Mouse (Mus musculus) embryonic facial prominence, embryonic 11.5 days (tissue): ENCODE results near the gene Mthfsl. TPM values are rescaled to one million over a fixed set of nuclear protein-coding genes. Genes with fewer than 3 reads are reported as not detected.
"Not testable (repeated sequence)": the region's sequence is repeated elsewhere in the genome, so short reads cannot be mapped to it uniquely, and the experiment has no call there.

Source experiments
- ATAC-seq: fragments of 200-750 bp; cut with Nextera tagmentation; replicated peaks from 2 replicates; pipeline ENCODE4 v1.8.0; 2017; ENCODE audit warnings: low read depth; ENCODE audit not compliant: insufficient number of reproducible peaks, low FRiP score, low TSS enrichment
- DNase-seq: peaks from one replicate; pipeline ENCODE4 v3.0.0-alpha.2; 2015; ENCODE audit warnings: low spot score
- H3K27ac ChIP-seq: fragments of 300-500 bp; sonication (generic); replicated peaks from 2 replicates; pipeline ENCODE4 v1.5.1; 2014; ENCODE audit warnings: mild to moderate bottlenecking, low read depth, low read length, control low read depth
- H3K27me3 ChIP-seq: fragments of 300-500 bp; sonication (generic); 2 replicates; pipeline ENCODE4 v1.6.1; 2014; ENCODE audit warnings: mild to moderate bottlenecking, low read length, moderate library complexity, mixed read lengths; ENCODE audit not compliant: control insufficient read depth, insufficient read depth
- H3K36me3 ChIP-seq: fragments of 300-500 bp; sonication (generic); replicated peaks from 2 replicates; pipeline ENCODE4 v1.6.1; 2014; ENCODE audit warnings: low read depth, mild to moderate bottlenecking, low read length, moderate library complexity, mixed read lengths; ENCODE audit not compliant: control insufficient read depth, insufficient read depth
- H3K4me1 ChIP-seq: fragments of 300-500 bp; sonication (generic); 2 replicates; pipeline ENCODE4 v1.6.1; 2014; ENCODE audit warnings: low read length, mixed read lengths; ENCODE audit not compliant: control insufficient read depth, insufficient read depth
- H3K4me2 ChIP-seq: fragments of 300-500 bp; sonication (generic); 2 replicates; pipeline ENCODE4 v1.6.1; 2014; ENCODE audit warnings: low read depth, mild to moderate bottlenecking, control low read depth, low read length, moderate library complexity
- H3K4me3 ChIP-seq: fragments of 300-500 bp; sonication (generic); 2 replicates; pipeline ENCODE4 v1.5.1; 2014; ENCODE audit warnings: low read depth, low read length, control low read depth
- H3K9ac ChIP-seq: fragments of 300-500 bp; sonication (generic); replicated peaks from 2 replicates; pipeline ENCODE4 v1.6.1; 2014; ENCODE audit warnings: mild to moderate bottlenecking, control low read depth, low read length
- H3K9me3 ChIP-seq: fragments of 300-500 bp; sonication (generic); replicated peaks from 2 replicates; pipeline ENCODE4 v1.6.1; 2016; ENCODE audit warnings: mild to moderate bottlenecking, low read length, inconsistent platforms, mixed read lengths; ENCODE audit not compliant: control insufficient read depth
- WGBS: fragments of 180-500 bp; shearing (Covaris S2); extraction: QIAGEN DNeasy Blood & Tissue Kit; methylation state at CpG from one replicate; pipeline ENCODE4 v1.1.7; 2014; 5-methylcytosine and 5-hydroxymethylcytosine counted together
- polyA plus RNA-seq: library from polyadenylated mRNA; unstranded; fragments of >200 nt; fragmentation: Nextera tagmentation; extraction: Ambion mirVana; gene quantifications from 2 replicates; pipeline ENCODE4 v1.2.1, GENCODE M21; 2014

Gene Mthfsl
- 27.8 and 30.9 TPM in 2 replicates for polyA plus RNA-seq

DNA sequence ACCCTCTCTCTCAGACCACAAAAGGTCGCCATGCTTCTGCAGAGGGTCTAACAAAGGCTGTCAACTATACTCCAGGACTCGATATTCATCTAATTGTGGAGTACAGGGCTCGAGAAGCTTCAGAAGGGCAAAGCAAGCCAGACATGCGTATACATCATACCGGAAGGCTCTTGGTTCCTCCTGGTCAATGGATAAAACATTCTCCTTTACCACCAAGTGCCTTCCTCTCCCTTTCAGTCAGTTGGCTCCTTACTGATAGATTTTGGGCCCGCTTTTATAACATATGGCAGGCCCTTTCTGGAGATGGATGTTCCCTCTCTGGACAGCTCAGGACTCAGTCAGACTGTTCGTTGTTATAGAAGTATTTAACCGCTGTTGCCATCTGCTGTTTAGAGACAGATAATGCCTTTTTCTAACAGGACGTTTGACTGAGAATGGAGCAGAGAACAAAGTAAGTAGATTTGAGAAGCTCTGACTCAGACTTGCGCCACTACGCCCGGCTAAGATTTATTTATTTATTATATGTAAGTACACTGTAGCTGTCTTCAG lies at the start of gene Mthfsl:
TSS of gene Mthfsl (minus strand) at position 308 of the 549 bp plus-strand sequence.
- H3K27me3 ChIP-seq, H3K36me3 ChIP-seq, DNase-seq, H3K9ac ChIP-seq, H3K4me1 ChIP-seq, H3K9me3 ChIP-seq: not testable (repeated sequence)
- Histone ChIP-seq H3K27ac (0 out of 2 replicates have a peak within 1 kb of the TSS, but pooled peaks have one; percentile 52), H3K4me2 (peak within 1 kb of the TSS; percentile 19), H3K4me3 (peak within 1 kb of the TSS; percentile 24)
- WGBS = 30% methylated on average over 11 of the region's 12 CpGs
- peak; percentile 32; the same call in 1 of the 2 replicates for ATAC-seq

DNA sequence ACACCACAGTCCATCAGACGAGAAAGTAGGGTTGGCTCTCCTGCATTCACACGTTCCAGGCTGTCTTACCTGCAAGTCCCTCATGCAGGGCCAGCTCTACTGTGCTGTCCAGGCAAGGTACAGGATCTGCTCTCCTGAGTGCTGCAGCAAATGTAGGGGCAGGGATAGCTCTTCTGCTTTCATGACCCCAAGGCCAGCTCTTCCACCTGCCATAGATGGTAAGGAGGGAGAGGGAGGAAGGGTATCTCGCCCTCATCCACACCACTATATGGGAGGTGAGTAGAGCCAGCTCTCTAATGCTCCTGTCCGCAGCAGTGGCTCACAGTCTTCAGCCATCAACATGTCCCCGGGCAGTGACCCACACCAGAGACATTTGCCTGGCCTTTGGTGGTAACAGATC lies 49.4 kb upstream of the Mthfsl start:
- not testable (repeated sequence) for H3K9me3 ChIP-seq, H3K36me3 ChIP-seq, H3K4me2 ChIP-seq, ATAC-seq, H3K4me1 ChIP-seq, H3K27ac ChIP-seq, H3K9ac ChIP-seq, H3K27me3 ChIP-seq, DNase-seq, H3K4me3 ChIP-seq
- WGBS = 80% methylated on average over 3 of the region's 5 CpGs

DNA sequence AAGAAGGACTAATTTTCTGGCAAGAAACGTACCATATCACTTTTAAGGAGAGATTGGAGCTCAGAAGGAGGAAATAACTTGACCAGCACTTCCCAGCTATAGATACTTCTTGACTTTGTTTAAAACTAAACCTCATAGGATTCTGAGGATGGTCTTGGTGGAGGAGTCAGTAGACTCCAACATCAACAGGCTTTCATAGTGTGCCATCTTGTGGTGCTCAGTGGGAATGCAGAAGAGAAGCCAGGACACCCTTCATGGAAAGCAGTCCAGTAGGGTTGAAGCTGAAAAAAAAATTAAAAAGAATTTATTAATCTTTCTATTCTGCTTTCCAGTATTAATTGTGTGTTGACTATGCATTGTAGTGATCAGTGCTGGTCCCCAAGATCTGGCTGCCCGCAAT lies 26.6 kb upstream of the Mthfsl start:
- H3K9me3 ChIP-seq, H3K27ac ChIP-seq, H3K4me2 ChIP-seq, H3K9ac ChIP-seq, DNase-seq, H3K36me3 ChIP-seq, H3K27me3 ChIP-seq, H3K4me1 ChIP-seq, ATAC-seq, H3K4me3 ChIP-seq: not testable (repeated sequence)
- WGBS = 29% methylated on average over 1 of the region's 2 CpGs

DNA sequence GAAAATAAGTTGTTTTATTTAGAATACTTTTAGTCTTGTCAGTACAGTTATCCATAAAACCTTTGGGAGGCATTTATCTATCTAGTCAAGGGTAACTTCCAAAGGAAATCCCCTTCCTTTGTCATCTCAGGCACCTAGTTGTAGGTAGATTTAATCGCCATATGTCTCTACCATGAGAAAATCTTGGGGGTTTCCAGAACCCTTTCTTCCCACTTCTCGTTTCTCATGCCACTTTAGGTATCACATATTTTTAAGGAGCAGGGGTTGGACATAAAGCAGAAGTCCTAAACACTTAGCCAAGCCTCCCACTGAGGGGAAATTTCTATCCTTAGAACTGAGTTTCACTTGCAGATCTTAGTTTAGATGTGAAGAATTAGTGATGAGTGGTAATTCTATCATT lies 25.9 kb upstream of the Mthfsl start:
- WGBS = 80% methylated on average over 1 of the region's 2 CpGs
- not testable (repeated sequence) for H3K9me3 ChIP-seq

DNA sequence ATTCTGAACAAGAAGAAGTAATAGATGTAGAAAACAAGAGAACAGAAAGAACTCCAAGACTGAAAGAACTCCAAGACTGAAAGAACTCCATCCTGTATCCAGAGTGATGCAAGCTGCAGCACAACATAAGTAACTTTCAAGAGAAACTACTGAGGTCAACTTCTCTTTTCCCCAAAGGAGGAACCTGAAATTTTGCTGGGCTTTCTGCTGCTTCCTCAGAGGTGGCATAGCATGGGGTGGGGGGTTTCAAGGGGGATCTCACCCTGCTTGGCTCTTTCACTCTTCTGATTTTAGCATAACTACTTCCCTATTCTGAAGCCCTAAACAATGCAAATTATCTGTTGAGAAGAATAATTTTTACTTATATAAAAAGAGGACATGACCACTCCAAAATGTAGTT lies 15.2 kb upstream of the Mthfsl start:
- not testable (repeated sequence) for H3K4me3 ChIP-seq, ATAC-seq, H3K36me3 ChIP-seq, H3K27me3 ChIP-seq, H3K4me2 ChIP-seq, H3K27ac ChIP-seq, H3K9me3 ChIP-seq, DNase-seq, H3K9ac ChIP-seq, H3K4me1 ChIP-seq

More for the DNA sequence above, 25.9 kb upstream of the Mthfsl start:
- H3K4me2 ChIP-seq, ATAC-seq, H3K4me1 ChIP-seq, H3K4me3 ChIP-seq, H3K9ac ChIP-seq, H3K36me3 ChIP-seq, H3K27ac ChIP-seq, DNase-seq, H3K27me3 ChIP-seq: not testable (repeated sequence)

DNA sequence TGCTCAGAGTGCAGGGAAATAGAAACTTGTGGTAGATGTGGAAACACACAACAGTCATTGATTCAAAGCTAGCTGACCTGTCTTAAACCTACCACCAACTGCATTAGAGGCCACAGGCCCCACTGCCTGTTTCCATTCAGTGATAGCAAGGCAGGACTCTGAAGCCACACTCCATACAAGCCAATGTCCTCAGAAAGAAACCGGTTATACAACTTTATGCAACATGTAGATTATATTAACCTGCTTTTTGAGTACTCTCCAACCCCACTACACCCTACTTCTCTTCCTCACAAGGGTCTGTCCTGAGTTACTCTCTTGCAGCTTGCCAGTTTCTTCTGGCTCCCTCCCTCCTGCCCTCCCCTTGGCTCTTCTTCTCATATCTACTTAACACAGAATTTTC lies 13.1 kb upstream of the Mthfsl start:
- not testable (repeated sequence) for H3K4me3 ChIP-seq, ATAC-seq, H3K4me2 ChIP-seq, H3K27me3 ChIP-seq, H3K36me3 ChIP-seq, DNase-seq, H3K9me3 ChIP-seq, H3K9ac ChIP-seq, H3K4me1 ChIP-seq, H3K27ac ChIP-seq
- 63% methylated on average over 1 of the region's 1 CpGs for WGBS

DNA sequence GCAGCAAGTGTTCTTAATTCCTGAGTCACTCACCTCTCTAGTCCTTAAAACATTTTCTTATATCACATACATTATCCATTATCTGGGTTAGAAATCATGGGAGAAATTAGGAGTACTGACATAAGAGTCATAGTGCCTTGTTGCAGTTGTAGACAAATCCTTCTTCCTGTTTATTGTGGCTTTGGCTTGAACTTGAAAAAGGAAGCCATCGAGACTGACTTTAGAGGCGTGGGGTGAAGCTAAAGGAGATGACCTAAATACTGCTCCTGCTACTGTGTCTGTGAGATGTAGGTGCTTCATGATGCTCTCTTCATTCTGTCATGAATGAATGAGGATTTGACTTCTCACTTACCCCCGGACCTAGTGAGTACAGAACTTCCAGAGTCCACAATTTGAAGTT lies 12.2 kb upstream of the Mthfsl start:
- not testable (repeated sequence) for H3K9me3 ChIP-seq, H3K4me1 ChIP-seq, H3K27me3 ChIP-seq, H3K4me2 ChIP-seq, DNase-seq, H3K36me3 ChIP-seq, H3K4me3 ChIP-seq, H3K9ac ChIP-seq, H3K27ac ChIP-seq, ATAC-seq
- 81% methylated on average over 1 of the region's 3 CpGs for WGBS

DNA sequence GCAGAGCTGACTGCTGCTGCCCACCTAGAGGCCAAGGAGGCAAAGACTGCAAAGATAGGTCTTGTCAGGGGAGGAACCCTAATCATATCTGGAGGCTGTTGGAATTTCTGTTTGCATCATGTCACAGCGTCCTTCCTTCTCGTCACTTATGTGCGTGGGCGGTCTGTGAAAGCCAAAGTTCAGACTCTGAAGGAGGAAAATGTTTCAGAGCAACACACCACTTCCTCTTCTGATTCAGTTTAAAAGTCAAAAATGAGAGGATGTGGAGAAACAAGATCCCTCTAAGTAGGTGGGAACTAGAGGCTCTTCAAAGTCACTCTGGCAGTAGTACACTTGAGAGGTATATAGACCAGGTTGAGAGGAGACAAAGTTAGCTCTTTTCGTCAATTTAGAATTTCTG lies 11.6 kb upstream of the Mthfsl start, which contains the start of gene Bcl2a1d:
TSS of gene Bcl2a1d (minus strand) at position 187 of the 400 bp plus-strand sequence.
- H3K36me3 ChIP-seq, H3K4me3 ChIP-seq, DNase-seq, H3K9ac ChIP-seq, H3K27me3 ChIP-seq, H3K4me1 ChIP-seq, H3K27ac ChIP-seq, ATAC-seq, H3K9me3 ChIP-seq, H3K4me2 ChIP-seq: not testable (repeated sequence)
- 90% methylated on average over 5 of the region's 5 CpGs for WGBS
